Mouse (Mus musculus) forebrain, embryonic 13.5 days (tissue): ENCODE results near the gene Meis2. TPM values are rescaled to one million over a fixed set of nuclear protein-coding genes. Genes with fewer than 3 reads are reported as not detected.
A peak's percentile ranks its signal among the peaks of the same experiment; 100 is the strongest.

Source experiments
- ATAC-seq: fragments of 200-750 bp; cut with Nextera tagmentation; 2 replicates; pipeline ENCODE4 v1.8.0; 2017
- H3K27ac ChIP-seq: fragments of 300-500 bp; sonication (generic); 2 replicates; pipeline ENCODE4 v1.5.1; 2015; ENCODE audit warnings: inconsistent platforms, mild to moderate bottlenecking, moderate library complexity
- H3K27me3 ChIP-seq: fragments of 300-500 bp; sonication (generic); 2 replicates; pipeline ENCODE4 v1.6.1; 2015; ENCODE audit warnings: mild to moderate bottlenecking, inconsistent platforms
- H3K36me3 ChIP-seq: fragments of 300-500 bp; sonication (generic); 2 replicates; pipeline ENCODE4 v1.6.1; 2015; ENCODE audit warnings: mild to moderate bottlenecking, inconsistent platforms; ENCODE audit not compliant: poor library complexity, severe bottlenecking
- H3K4me1 ChIP-seq: fragments of 300-500 bp; sonication (generic); 2 replicates; pipeline ENCODE4 v1.6.1; 2015; ENCODE audit warnings: inconsistent platforms
- H3K4me2 ChIP-seq: fragments of 300-500 bp; sonication (generic); 2 replicates; pipeline ENCODE4 v1.6.1; 2015; ENCODE audit warnings: inconsistent platforms, mild to moderate bottlenecking, moderate library complexity
- H3K4me3 ChIP-seq: fragments of 300-500 bp; sonication (generic); 2 replicates; pipeline ENCODE4 v1.5.1; 2015; ENCODE audit warnings: mild to moderate bottlenecking, inconsistent platforms
- H3K9ac ChIP-seq: fragments of 300-500 bp; sonication (generic); 2 replicates; pipeline ENCODE4 v1.6.1; 2015; ENCODE audit warnings: mild to moderate bottlenecking, inconsistent platforms
- H3K9me3 ChIP-seq: fragments of 300-500 bp; sonication (generic); replicated peaks from 2 replicates; pipeline ENCODE4 v1.6.1; 2016; ENCODE audit warnings: inconsistent platforms
- WGBS: fragments of 180-500 bp; shearing (Covaris S2); methylation state at CpG from one replicate; pipeline ENCODE4 v1.1.7; 2015; 5-methylcytosine and 5-hydroxymethylcytosine counted together
- polyA plus RNA-seq: library from polyadenylated mRNA; unstranded; fragments of >200 nt; fragmentation: Nextera tagmentation; extraction: Ambion mirVana; gene quantifications from 2 replicates; pipeline ENCODE4 v1.2.1, GENCODE M21; 2015

Meis2 gene
- polyA plus RNA-seq: 128 and 130 TPM in 2 replicates

DNA sequence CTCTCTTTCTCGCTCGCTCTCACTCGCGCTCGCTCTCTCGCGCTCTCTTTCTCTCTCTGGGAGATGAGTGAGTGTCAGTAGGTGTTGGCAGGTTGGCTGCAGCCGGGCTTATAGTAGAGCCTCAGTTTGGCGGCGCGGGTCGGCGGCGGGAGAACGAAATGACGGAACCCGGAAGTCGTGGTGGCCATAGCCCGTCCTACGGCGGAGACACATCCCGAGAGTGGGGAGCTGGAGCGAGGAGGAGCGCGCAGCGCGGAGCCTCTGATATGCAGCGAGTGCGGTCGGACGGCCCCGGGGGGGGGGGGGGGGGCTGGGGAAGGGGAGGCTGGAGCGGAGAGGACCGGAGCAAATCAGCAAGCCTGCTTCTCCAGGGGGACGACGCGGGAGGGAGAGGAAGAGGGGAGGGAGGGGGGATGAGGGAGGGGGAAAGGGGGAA is at the start of gene Meis2:
Gene Meis2 (minus strand): TSS at position 270 of the 436 bp plus-strand sequence.
- Histone ChIP-seq H3K4me3 (peak within 1 kb of the TSS; percentile 91), H3K9me3 (no peaks in the 10 kb centered on the region), H3K36me3 (peaks cover 6% of the 10 kb centered on the region; the same call in 1 of the 2 replicates), H3K27me3 (0 out of 2 replicates have a peak, but pooled peaks cover under 1% of the 10 kb centered on the region), H3K27ac (peak within 1 kb of the TSS; percentile 98), H3K4me2 (peak within 1 kb of the TSS; percentile 86), H3K4me1 (peaks cover 12% of the 10 kb centered on the region), H3K9ac (peak within 1 kb of the TSS; percentile 100)
- peak; percentile 85 for ATAC-seq
- WGBS: 0% methylated on average over 23 of the region's 37 CpGs

DNA sequence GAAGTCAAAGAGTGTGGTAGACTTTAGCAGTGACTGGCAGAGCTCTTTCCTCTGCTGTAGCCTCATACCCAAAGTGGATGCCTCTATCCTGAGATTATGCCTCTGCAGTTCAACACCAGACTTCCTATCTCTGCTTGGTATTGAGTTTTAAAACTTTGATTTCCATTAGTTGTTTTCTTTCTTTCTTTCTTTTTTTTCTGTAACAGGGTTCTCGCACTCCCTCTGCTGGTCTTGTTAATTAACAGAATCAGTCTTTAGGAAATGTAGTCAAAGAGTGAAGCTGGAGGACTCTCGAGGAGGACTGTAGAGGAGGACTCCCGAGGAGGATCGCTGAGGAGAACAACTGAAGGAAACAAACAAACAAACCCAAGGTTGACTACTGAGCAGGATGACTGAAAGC is 40.6 kb upstream of the Meis2 start:
- Histone ChIP-seq H3K27ac (no peak overlapping the region), H3K4me2 (no peak overlapping the region), H3K4me1 (peaks cover 6% of the 10 kb centered on the region), H3K27me3 (no peaks in the 10 kb centered on the region), H3K9me3 (no peaks in the 10 kb centered on the region; the same call in 1 of the 2 replicates), H3K4me3 (no peak overlapping the region), H3K36me3 (no peaks in the 10 kb centered on the region), H3K9ac (no peak overlapping the region)
- 61% methylated on average over 4 of the region's 4 CpGs for WGBS
- no peak for ATAC-seq

DNA sequence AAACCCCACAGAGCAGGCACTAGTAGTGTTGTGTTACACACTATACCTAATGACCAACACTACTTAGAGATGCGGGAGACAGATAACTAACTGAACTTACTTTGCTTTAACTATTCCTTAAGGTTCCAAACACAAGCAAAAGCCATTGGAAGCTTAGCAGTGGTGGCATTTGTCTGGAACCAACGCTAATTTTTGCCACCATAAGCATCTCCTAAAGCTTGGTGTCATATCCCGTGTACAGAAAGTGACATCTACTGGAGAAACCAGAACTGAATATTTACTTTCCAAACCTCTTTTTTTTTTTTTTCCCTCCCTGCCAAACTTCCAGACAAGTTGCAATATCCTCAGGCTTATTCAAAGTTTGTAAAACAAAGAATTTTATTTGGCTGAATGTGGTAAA is 39.5 kb upstream of the Meis2 start:
- Histone ChIP-seq H3K4me2 (no peak overlapping the region), H3K36me3 (no peaks in the 10 kb centered on the region), H3K27ac (no peak overlapping the region), H3K9me3 (no peaks in the 10 kb centered on the region; the same call in 1 of the 2 replicates), H3K4me1 (peaks cover 6% of the 10 kb centered on the region), H3K27me3 (no peaks in the 10 kb centered on the region), H3K9ac (no peak overlapping the region), H3K4me3 (no peak overlapping the region)
- no peak for ATAC-seq
- WGBS: 68% methylated on average over 3 of the region's 3 CpGs

DNA sequence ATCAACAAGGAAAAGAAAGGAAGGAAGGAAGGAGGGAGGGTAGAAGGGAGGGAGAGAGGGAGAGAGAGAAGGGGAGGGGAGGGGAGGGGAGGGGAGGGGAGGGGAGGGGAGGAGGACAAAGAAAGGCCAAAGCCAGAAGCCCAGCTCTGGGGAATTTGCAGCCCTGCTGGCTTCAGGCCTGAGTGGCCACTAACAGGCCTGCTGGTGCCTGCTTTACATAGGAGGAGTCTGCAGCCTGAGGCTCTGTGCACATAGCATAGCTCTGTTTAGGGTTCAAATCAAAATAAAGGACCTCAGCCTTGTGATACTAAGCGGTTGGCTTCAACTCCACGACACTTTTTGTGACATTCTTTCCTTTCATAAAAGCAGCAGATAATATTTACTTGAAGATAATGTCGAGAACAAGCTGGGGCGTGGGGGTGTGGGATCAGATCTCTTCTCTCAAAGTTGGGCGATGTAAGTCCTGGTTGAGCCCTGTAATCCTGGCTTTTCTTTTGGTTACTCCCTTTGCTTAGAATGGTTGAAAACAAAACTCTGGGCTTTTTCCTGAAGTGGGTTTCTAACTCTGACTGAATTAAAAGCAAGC is 37.9 kb upstream of the Meis2 start:
- no peak overlapping the region for H3K27ac ChIP-seq
- no peak overlapping the region for H3K4me3 ChIP-seq
- WGBS: 34% methylated on average over 5 of the region's 5 CpGs
- H3K27me3 ChIP-seq: no peaks in the 10 kb centered on the region
- no peaks in the 10 kb centered on the region for H3K36me3 ChIP-seq
- H3K9ac ChIP-seq: no peak overlapping the region
- ATAC-seq: 0 out of 2 replicates have a peak, but pooled peaks have one; percentile 58
- H3K4me1 ChIP-seq: peaks cover 6% of the 10 kb centered on the region
- H3K9me3 ChIP-seq: no peaks in the 10 kb centered on the region; the same call in 1 of the 2 replicates
- H3K4me2 ChIP-seq: no peak overlapping the region

DNA sequence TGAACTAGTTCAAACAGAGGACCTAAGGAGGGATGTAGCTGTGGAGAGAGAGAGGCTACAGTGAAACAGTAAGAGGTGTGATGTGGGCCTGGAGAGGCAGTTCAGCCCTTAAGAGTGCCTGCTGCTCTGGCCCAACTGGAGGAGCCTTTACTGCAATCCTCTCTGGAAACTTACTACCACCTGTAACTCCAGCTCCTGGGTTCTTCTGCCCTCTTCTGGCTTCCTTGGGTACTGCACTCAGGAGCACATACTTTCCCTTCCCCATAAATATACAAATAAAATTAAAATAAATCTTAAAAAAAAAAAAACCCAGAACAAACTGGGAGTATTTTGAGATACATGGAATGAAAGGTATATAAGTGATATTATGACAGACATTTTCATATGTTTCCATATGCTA is 35.6 kb upstream of the Meis2 start:
- Histone ChIP-seq H3K9ac (no peak overlapping the region), H3K4me3 (no peak overlapping the region), H3K36me3 (no peaks in the 10 kb centered on the region), H3K4me2 (no peak overlapping the region), H3K4me1 (peaks cover 11% of the 10 kb centered on the region), H3K9me3 (no peaks in the 10 kb centered on the region), H3K27me3 (no peaks in the 10 kb centered on the region), H3K27ac (no peak overlapping the region)
- ATAC-seq: no peak

DNA sequence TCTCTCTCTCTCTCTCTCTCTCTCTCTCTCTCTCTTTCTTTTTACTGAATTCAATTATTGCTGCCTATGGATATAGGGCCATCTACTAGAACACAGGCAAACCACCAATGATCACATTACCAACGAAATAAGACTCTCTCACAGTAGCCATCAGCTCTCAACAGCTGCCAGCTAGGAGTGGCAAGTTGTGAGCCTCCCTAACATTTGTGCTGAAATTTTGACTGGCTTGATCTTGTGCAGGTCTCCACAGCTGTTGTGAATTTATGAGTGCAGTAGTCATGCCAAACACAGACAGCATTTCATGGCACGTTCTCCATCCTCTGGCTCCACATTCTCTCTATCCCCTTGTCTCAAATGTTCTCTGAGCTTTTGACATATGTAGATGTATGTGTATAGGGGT is 15.3 kb upstream of the Meis2 start:
- H3K27ac ChIP-seq: no peak overlapping the region
- WGBS: 92% methylated on average over 2 of the region's 2 CpGs
- H3K36me3 ChIP-seq: peaks cover 5% of the 10 kb centered on the region; the same call in 1 of the 2 replicates
- no peak for ATAC-seq
- H3K9ac ChIP-seq: no peak overlapping the region
- peaks cover 11% of the 10 kb centered on the region for H3K27me3 ChIP-seq
- H3K4me2 ChIP-seq: no peak overlapping the region
- no peak overlapping the region for H3K4me3 ChIP-seq
- H3K9me3 ChIP-seq: peaks cover 12% of the 10 kb centered on the region
- H3K4me1 ChIP-seq: no peaks in the 10 kb centered on the region

DNA sequence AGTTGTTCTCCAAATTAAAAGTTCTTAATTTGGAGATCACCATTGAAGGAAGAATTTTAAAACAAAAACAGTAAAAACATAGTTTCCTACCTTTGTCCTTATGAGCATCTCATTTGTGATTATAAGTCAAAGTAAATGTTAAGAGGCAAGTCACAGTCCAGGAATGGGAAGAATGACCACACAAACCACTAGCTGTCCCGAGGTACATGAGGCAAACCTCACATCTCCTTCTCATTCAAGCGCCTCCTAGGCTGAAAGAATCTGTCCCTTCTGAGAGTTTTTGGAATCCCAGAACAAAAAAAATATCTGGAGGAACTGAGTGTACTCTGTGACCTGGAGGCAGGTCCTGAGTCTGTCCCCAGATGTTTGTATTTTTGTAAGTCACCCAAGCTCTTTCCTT is 13.2 kb upstream of the Meis2 start:
- no peak overlapping the region for H3K9ac ChIP-seq
- 87% methylated on average over 2 of the region's 2 CpGs for WGBS
- no peak overlapping the region for H3K4me3 ChIP-seq
- H3K27ac ChIP-seq: no peak overlapping the region
- no peak overlapping the region for H3K4me2 ChIP-seq
- H3K9me3 ChIP-seq: peaks cover 12% of the 10 kb centered on the region
- peaks cover 15% of the 10 kb centered on the region for H3K27me3 ChIP-seq
- ATAC-seq: no peak
- H3K4me1 ChIP-seq: peaks cover 21% of the 10 kb centered on the region
- H3K36me3 ChIP-seq: peaks cover 5% of the 10 kb centered on the region; the same call in 1 of the 2 replicates

DNA sequence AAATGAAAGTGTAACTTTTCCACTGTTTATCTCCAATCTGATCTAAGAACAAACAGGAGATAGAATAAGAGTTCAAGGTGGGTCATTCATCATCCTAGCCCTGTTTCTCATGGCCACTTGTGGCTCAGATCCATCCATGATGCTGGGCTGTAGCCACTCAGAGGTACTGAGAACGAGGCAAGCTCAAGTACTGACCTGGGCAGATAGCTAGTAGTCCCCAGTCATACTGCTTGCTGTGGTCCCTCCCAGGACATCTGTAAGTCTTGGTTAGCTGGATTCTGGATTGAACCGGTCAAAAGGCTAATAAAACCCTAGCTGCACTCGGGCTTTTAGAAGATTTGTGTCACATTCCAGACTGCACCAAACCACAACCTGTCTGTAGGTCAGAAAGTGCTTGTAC is 12.1 kb upstream of the Meis2 start:
- Histone ChIP-seq H3K27me3 (peaks cover 15% of the 10 kb centered on the region), H3K27ac (no peak overlapping the region), H3K9ac (no peak overlapping the region), H3K36me3 (peaks cover 1% of the 10 kb centered on the region; the same call in 1 of the 2 replicates), H3K9me3 (peaks cover 12% of the 10 kb centered on the region), H3K4me1 (peaks cover 31% of the 10 kb centered on the region), H3K4me3 (no peak overlapping the region), H3K4me2 (no peak overlapping the region)
- no peak for ATAC-seq
- WGBS: 90% methylated on average over 3 of the region's 3 CpGs

DNA sequence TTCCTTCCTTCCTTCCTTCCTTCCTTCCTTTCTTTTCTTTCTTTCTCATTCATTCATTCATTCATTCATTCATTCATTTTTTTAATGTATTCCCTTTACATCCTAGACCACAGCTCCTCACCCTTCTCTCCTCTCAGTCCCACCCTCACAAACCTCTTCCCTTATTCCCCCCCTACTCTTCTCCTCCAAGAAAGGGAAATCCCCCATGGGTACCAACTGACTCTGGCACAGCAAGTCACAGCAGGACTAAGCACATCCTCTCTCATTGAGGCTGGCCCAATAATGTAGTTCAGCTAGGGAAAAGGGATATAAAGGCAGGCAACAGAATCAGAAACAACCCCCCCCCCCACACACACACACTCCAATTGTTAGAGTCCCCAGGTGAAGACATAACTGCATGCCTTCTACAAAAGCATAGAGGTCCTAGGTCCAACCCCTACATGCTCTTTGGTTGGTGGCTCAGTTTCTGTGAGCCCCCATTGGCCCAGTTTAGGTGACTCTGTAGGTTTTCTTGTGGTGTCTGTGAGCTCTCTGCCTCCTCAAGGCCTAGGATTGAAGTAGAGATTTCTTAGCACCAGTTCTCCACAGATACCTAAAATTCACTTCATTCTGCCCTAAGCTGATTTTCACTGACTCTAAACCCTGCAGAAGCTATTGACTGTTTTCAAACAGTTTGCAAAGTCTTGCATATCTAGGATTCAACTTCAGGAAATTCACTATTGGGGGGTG is 11.3 kb upstream of the Meis2 start:
- Histone ChIP-seq H3K36me3 (no peaks in the 10 kb centered on the region), H3K9me3 (peaks cover 10% of the 10 kb centered on the region), H3K9ac (no peak overlapping the region), H3K4me3 (no peak overlapping the region), H3K27me3 (peaks cover 15% of the 10 kb centered on the region), H3K4me2 (no peak overlapping the region), H3K4me1 (peaks cover 37% of the 10 kb centered on the region), H3K27ac (no peak overlapping the region)
- ATAC-seq: no peak

DNA sequence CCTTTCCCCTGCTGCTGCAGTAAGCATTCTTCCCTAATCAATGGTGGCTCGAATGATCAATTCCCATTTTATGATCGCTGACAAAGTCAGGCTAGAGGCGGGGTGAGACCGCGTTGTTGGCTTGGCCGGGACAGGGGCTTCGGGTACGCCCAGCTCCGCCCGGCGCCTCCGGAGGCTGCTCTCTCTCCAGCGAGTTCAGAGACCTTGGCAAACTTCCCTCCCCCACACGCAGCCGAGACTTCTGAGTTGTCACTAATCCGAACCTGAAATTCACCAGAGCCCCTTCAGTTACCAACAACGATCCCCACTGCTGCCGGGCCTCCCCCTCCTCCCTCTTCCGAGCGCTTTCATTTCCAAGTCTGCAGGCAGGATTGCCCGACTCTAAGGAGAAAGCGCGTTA is 10.3 kb upstream of the Meis2 start:
- peaks cover 15% of the 10 kb centered on the region for H3K27me3 ChIP-seq
- under 1% methylated on average over 23 of the region's 23 CpGs for WGBS
- H3K4me2 ChIP-seq: peak overlapping the region; percentile 86
- peak; percentile 73 for ATAC-seq
- H3K27ac ChIP-seq: peak overlapping the region; percentile 80
- no peaks in the 10 kb centered on the region for H3K36me3 ChIP-seq
- H3K4me1 ChIP-seq: peaks cover 44% of the 10 kb centered on the region
- peak overlapping the region; percentile 62 for H3K9ac ChIP-seq
- H3K9me3 ChIP-seq: peaks cover under 1% of the 10 kb centered on the region
- H3K4me3 ChIP-seq: peak overlapping the region; percentile 41

DNA sequence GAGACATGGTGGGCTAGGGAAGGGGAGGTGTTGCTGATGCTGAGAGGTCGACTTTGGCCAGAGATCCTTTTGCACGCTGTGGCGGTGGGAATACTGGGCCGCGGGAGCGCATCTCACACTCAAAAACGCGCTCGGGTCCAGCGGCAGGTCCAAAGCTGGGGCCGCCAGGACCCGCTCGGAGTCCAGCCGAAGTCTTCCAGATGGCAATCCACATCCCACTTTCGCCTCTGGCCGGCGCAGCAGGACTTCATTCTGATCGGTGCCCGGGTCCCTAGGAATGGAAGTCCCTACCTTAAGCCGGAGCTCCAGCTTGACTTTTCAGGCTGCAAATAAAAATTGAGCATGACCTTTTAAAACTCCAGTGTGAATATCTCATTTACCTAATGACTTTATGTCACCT is 9.8 kb upstream of the Meis2 start:
- peak overlapping the region; percentile 80 for H3K27ac ChIP-seq
- peak overlapping the region; percentile 41 for H3K4me3 ChIP-seq

DNA sequence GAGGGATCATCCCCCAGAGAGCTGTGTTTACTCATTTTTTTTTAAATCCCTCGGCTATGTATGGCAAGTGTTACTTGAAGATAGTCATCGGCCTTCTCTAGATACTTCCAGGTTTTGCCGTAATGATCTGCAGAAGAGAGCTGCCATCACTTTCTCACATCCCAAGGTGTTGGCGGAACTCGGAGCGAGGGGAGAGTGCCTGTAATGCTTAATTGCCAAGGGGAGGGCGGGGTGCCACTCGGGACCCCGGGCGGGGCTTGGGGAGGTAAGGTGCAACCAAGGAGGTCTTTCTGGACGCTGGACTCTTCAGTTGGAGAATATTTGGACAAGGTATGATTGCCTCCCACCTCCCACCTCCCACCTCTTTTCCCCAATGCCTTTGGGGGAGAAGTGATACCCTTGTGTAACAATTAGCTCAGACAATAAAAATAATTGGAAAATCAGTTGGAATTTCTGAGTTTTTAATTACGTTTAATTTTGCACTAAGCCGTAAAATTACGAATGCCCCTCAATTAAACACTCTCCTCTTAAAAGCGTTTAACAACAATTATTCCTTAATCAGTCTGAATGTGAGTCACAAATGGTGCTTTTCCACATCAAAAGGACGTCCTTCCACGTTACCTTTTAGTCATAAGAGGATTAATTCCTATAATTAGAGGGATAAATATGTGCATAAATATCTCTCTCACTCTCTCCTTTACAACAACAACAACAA is 9.2 kb upstream of the Meis2 start:
- WGBS: 3% methylated on average over 17 of the region's 17 CpGs
- no peaks in the 10 kb centered on the region for H3K36me3 ChIP-seq
- peak overlapping the region; percentile 80 for H3K27ac ChIP-seq
- peaks cover 44% of the 10 kb centered on the region for H3K4me1 ChIP-seq
- H3K4me3 ChIP-seq: peak overlapping the region; percentile 41
- H3K4me2 ChIP-seq: peak overlapping the region; percentile 86
- no peaks in the 10 kb centered on the region for H3K9me3 ChIP-seq
- peaks cover 17% of the 10 kb centered on the region for H3K27me3 ChIP-seq
- ATAC-seq: peak; percentile 28; the same call in 1 of the 2 replicates
- H3K9ac ChIP-seq: peak overlapping the region; percentile 62

More for the DNA sequence above, 9.8 kb upstream of the Meis2 start:
- Histone ChIP-seq H3K27me3 (peaks cover 17% of the 10 kb centered on the region), H3K4me1 (peaks cover 44% of the 10 kb centered on the region), H3K36me3 (no peaks in the 10 kb centered on the region), H3K4me2 (peak overlapping the region; percentile 86), H3K9me3 (no peaks in the 10 kb centered on the region), H3K9ac (peak overlapping the region; percentile 62)
- peak; percentile 19; the same call in 1 of the 2 replicates for ATAC-seq
- 0% methylated on average over 20 of the region's 20 CpGs for WGBS
